Mouse (Mus musculus) neural tube, embryonic 14.5 days (tissue): ENCODE results near the gene Fgd6. TPM values are rescaled to one million over a fixed set of nuclear protein-coding genes. Genes with fewer than 3 reads are reported as not detected.

Experiments used
- ATAC-seq: fragments of 200-750 bp; cut with Nextera tagmentation; 2 replicates; pipeline ENCODE4 v1.8.0; 2017; ENCODE audit warnings: low read depth, mild to moderate bottlenecking, moderate TSS enrichment, moderate library complexity
- H3K27ac ChIP-seq: fragments of 300-500 bp; sonication (generic); 2 replicates; pipeline ENCODE4 v1.5.1; 2014; ENCODE audit warnings: low read depth, mild to moderate bottlenecking, control low read depth, low read length, moderate library complexity, mixed read lengths
- H3K27me3 ChIP-seq: fragments of 300-500 bp; sonication (generic); 2 replicates; pipeline ENCODE4 v1.6.1; 2014; ENCODE audit warnings: low read length; ENCODE audit not compliant: control insufficient read depth, insufficient read depth
- H3K36me3 ChIP-seq: fragments of 300-500 bp; sonication (generic); 2 replicates; pipeline ENCODE4 v1.6.1; 2014; ENCODE audit warnings: low read length, mixed read lengths; ENCODE audit not compliant: control insufficient read depth, insufficient read depth
- H3K4me1 ChIP-seq: fragments of 300-500 bp; sonication (generic); 2 replicates; pipeline ENCODE4 v1.6.1; 2014; ENCODE audit warnings: low read length; ENCODE audit not compliant: control insufficient read depth, insufficient read depth
- H3K4me2 ChIP-seq: fragments of 300-500 bp; sonication (generic); 2 replicates; pipeline ENCODE4 v1.6.1; 2014; ENCODE audit warnings: mild to moderate bottlenecking, low read depth, low read length, control low read depth
- H3K4me3 ChIP-seq: fragments of 300-500 bp; sonication (generic); 2 replicates; pipeline ENCODE4 v1.5.1; 2014; ENCODE audit warnings: low read depth, low read length, control low read depth, mixed read lengths
- H3K9ac ChIP-seq: fragments of 300-500 bp; sonication (generic); replicated peaks from 2 replicates; pipeline ENCODE4 v1.6.1; 2014; ENCODE audit warnings: low read depth, mild to moderate bottlenecking, control low read depth, low read length, mixed read lengths
- H3K9me3 ChIP-seq: fragments of 300-500 bp; sonication (generic); 2 replicates; pipeline ENCODE4 v1.6.1; 2016; ENCODE audit warnings: low read length; ENCODE audit not compliant: control insufficient read depth
- WGBS: fragments of 180-500 bp; shearing (Covaris S2); extraction: QIAGEN DNeasy Blood & Tissue Kit; methylation state at CpG from one replicate; pipeline ENCODE4 v1.1.7; 2014; 5-methylcytosine and 5-hydroxymethylcytosine counted together
- polyA plus RNA-seq: library from polyadenylated mRNA; unstranded; fragments of >200 nt; fragmentation: Nextera tagmentation; extraction: Ambion mirVana; gene quantifications from 2 replicates; pipeline ENCODE4 v1.2.1, GENCODE M21; 2014

Gene Fgd6
- polyA plus RNA-seq: 2.4 and 3.4 TPM in 2 replicates

DNA sequence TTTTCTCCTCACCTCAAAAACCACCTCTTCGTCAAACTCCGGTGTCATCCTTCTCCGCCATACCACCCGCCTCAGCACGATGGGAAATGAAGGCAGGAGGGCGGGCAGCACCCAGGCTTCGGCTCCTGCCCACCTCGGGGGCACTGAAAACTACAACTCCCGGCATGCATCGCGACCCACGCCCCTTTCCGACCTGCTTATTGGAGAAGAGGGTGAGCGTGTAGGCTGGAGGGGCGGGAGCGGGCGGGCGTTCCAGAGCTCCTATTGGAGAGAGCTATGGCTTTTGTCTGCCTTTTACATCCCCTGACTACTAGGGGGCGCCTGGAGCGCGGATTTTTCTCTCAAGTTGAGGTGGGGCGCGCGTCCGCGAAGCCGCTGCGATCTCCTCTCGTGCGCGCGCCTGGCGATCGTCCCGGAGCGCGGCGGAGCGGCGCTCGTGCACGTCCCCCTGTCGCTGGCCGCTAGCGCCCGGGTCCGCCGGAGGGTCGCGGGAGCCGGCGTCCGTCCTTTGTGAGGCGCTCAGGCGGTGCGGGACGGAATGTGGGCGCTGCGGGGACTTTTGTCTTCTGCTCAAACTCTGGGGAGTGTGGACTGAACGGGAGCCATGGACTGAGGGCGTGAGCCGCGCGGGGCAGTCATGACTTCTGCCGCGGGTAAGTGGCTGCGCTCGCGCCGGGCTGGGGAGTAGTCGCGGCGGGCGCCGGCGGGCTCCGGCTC, at the start of gene Fgd6, which contains the start of gene Vezt:
Gene Fgd6, plus strand, starts transcription at position 344 of the 717 bp plus-strand sequence.
Gene Vezt, minus strand, starts transcription at position 160 of the 717 bp plus-strand sequence.
- H3K27me3 ChIP-seq: no peaks in the 10 kb centered on the region
- no peaks in the 10 kb centered on the region for H3K36me3 ChIP-seq
- H3K9ac ChIP-seq: peak within 1 kb of the TSS; percentile 85
- peak; percentile 99 for ATAC-seq
- H3K4me1 ChIP-seq: peaks cover 13% of the 10 kb centered on the region
- H3K4me3 ChIP-seq: peak within 1 kb of the TSS; percentile 86
- H3K4me2 ChIP-seq: peak within 1 kb of the TSS; percentile 65
- H3K27ac ChIP-seq: peak within 1 kb of the TSS; percentile 76
- no peaks in the 10 kb centered on the region for H3K9me3 ChIP-seq
- under 1% methylated on average over 69 of the region's 77 CpGs for WGBS

DNA sequence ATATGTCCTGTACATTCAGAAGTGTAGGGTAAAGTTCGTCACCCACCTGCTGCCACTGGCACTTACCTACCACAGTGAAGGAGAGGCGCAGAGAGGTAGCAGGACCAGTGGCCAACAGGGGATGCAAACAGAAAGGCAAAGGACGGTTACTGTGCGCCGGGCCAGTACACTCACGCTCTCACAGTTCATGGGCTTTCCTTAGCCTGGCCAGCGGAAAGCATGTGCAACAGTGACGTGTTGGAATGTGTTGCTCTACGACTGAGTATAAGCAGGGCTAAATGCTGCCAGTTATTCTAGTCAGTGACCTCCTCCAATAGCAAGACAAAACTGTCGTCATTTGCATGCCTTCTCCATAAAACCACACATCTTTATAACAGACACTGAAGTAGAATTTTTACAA, 41.7 kb upstream of the Fgd6 start:
- Histone ChIP-seq H3K9me3 (no peaks in the 10 kb centered on the region), H3K9ac (no peak overlapping the region), H3K27ac (no peak overlapping the region), H3K4me1 (no peaks in the 10 kb centered on the region), H3K36me3 (peaks cover 69% of the 10 kb centered on the region), H3K4me3 (no peak overlapping the region), H3K27me3 (no peaks in the 10 kb centered on the region), H3K4me2 (no peak overlapping the region)
- ATAC-seq: no peak
- WGBS: 95% methylated on average over 10 of the region's 10 CpGs

DNA sequence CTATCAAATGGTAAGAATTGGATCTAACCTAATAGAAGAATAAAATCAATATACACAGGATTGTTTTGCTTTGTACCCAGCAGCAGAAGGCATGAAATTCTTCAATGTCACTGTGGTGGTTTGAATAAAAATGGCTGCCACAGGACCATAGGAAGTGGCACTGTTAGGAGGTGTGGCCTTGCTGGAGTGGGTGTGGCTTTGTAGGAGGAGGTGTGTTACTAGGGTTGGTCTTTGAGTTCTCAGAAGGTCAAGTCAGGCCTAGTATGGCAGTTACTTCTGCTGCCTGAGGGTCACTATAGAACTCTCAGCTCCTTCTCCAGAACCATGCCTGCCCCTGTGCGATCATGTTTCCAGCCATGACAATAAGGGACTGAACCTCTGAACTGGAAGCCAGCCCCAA, 40.7 kb upstream of the Fgd6 start:
- Histone ChIP-seq H3K9me3 (no peaks in the 10 kb centered on the region), H3K9ac (no peak overlapping the region), H3K4me1 (no peaks in the 10 kb centered on the region), H3K36me3 (peaks cover 75% of the 10 kb centered on the region), H3K27me3 (no peaks in the 10 kb centered on the region), H3K4me3 (no peak overlapping the region), H3K4me2 (no peak overlapping the region), H3K27ac (no peak overlapping the region)
- ATAC-seq: no peak
- 88% methylated on average over 1 of the region's 1 CpGs for WGBS

DNA sequence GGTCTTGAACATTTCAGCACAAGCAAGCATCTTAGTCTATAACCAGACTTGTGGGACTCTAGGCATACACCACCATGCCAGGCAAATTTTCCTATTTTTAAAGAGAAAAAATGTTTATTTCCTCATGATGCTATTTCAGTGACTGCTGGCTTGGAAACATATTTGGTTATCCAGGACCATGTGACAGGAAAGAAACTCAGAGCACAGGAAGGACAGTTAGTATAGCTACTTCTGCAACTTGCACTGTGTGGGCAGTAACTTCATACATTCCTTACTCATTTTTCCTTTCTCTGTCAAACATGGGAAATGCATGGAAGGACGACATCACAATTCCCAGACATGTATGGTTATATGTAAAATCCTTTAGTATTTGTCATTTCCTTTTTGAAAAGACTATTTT, 36.4 kb upstream of the Fgd6 start:
- no peak for ATAC-seq
- no peak overlapping the region for H3K27ac ChIP-seq
- H3K4me2 ChIP-seq: no peak overlapping the region
- H3K4me1 ChIP-seq: no peaks in the 10 kb centered on the region
- H3K9ac ChIP-seq: no peak overlapping the region
- no peak overlapping the region for H3K4me3 ChIP-seq
- no peaks in the 10 kb centered on the region for H3K9me3 ChIP-seq
- H3K27me3 ChIP-seq: no peaks in the 10 kb centered on the region
- WGBS: 100% methylated on average over 1 of the region's 1 CpGs
- H3K36me3 ChIP-seq: peaks cover 66% of the 10 kb centered on the region

DNA sequence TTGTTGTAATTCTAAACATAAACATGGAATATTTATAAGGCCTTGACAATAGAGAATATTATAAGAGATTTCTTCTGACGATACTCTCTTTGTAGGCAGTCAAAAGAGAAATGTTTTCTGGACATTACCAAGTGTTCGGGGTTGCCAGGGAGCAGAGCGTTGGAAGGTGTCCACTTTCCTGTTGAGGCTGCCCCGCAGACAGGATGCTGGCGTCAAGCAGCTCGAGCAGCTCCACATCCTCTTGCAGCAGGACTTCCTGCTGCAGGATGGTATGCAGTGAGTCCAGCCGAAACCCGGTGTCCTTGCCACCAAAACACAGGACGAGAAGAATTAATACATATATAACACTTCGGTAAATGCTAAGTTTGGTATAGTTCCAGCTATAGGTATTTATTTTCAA, 35.6 kb upstream of the Fgd6 start:
- no peak overlapping the region for H3K27ac ChIP-seq
- no peak overlapping the region for H3K4me2 ChIP-seq
- no peak overlapping the region for H3K4me3 ChIP-seq
- no peaks in the 10 kb centered on the region for H3K27me3 ChIP-seq
- H3K36me3 ChIP-seq: peaks cover 59% of the 10 kb centered on the region
- WGBS: 91% methylated on average over 10 of the region's 10 CpGs
- no peak overlapping the region for H3K9ac ChIP-seq
- no peaks in the 10 kb centered on the region for H3K9me3 ChIP-seq
- H3K4me1 ChIP-seq: no peaks in the 10 kb centered on the region
- ATAC-seq: no peak

DNA sequence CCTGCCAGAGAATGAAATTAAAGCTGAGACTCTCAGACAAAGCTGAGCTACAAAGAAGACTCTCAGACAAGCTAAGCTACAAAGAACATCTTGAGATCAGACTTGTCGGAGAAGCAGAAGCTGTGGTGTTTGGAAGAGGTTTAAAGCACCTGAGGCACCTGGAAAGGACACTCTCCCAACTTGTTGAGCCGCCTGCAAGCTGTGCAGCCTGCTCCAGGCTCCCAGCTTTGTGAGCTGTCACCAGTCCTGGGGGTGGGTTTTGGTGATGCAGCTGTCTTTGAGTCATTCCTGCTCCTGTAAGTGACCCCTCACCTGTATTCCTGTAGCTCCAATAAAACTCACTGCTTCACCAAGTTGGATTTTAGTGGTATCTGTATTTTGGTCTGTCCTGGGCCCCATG, 27.4 kb upstream of the Fgd6 start:
- no peak for ATAC-seq
- Histone ChIP-seq H3K27me3 (no peaks in the 10 kb centered on the region), H3K9ac (no peak overlapping the region), H3K4me2 (no peak overlapping the region), H3K27ac (no peak overlapping the region), H3K36me3 (peaks cover 14% of the 10 kb centered on the region), H3K4me3 (no peak overlapping the region), H3K4me1 (no peaks in the 10 kb centered on the region), H3K9me3 (no peaks in the 10 kb centered on the region)
- WGBS: 93% methylated on average over 2 of the region's 2 CpGs

DNA sequence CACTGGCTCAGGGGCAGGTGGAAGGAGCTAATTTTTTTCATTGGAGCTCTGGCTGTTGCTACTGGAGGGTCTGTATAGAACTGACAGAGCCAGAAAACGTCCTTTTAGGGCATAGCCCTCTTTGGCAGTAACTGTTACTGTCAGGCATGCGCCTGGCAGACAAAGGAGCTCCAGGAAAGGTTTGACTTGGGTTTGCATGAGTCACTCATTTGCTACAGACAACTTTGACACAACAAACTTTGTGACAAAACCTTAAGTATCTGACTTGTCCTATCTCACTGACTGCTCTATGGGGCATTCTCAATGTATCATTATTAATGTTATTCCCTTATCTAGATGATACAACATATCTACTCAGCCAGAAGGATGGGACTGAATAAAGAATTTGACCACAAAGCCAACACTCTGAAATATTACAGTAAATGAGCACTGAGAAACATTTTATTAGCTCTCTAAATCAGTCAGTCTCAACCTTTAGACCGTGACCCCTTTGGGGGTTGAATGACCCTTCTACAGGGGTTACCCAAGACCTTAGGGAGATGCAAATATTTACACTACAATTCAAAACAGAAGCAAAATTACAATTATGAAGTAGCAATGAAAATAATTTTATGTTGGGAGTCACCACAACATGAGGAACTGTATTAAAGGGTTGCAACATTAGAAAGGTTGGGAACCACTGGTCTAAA, 25.7 kb upstream of the Fgd6 start:
- Histone ChIP-seq H3K4me2 (no peak overlapping the region), H3K27me3 (no peaks in the 10 kb centered on the region), H3K36me3 (peaks cover 12% of the 10 kb centered on the region; the same call in 1 of the 2 replicates), H3K27ac (no peak overlapping the region), H3K9me3 (no peaks in the 10 kb centered on the region), H3K4me1 (no peaks in the 10 kb centered on the region), H3K9ac (no peak overlapping the region), H3K4me3 (no peak overlapping the region)
- WGBS: 76% methylated on average over 3 of the region's 3 CpGs
- no peak for ATAC-seq

DNA sequence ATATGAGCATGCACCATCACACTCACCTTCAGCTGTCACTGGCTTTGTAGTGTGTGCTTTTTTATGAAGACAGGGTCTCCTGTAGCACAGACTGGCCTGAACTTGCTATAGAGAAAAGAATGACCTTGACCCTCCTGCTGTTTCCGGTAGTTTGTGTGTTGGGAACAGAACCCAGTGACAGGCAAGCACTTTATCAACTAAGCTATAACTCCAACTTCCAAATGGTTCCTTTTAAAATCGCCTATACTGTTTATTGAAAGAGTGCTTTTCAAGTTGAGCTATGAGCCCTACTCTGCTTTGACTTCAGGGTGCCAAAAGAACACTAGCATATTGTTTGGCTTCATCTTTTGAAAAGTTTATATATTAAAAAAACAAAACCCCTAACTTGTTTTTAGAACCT, 24.8 kb upstream of the Fgd6 start:
- 40% methylated on average over 2 of the region's 2 CpGs for WGBS
- Histone ChIP-seq H3K4me1 (no peaks in the 10 kb centered on the region), H3K4me2 (no peak overlapping the region), H3K9me3 (no peaks in the 10 kb centered on the region), H3K27ac (no peak overlapping the region), H3K9ac (no peak overlapping the region), H3K36me3 (peaks cover 6% of the 10 kb centered on the region; the same call in 1 of the 2 replicates), H3K4me3 (no peak overlapping the region), H3K27me3 (no peaks in the 10 kb centered on the region)
- no peak for ATAC-seq

DNA sequence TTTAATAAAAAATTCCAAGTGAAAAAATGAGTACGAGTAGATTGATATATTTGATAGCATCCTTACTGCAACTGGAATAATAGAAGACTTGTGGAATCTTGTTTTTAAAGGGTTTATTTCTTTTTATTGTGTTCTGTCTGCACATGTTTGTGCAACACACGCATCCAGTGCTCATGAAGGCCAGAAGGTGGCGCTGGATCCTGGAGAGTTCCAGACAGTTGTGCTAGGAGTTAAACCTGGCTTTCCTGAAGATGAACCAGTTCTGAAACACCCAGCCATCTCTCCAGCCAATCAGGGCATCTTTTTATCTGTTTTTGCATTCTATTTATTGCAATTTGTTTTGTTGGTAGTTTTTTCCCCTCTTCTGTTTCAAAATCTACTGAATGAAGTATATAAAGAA, 22.6 kb upstream of the Fgd6 start:
- 56% methylated on average over 3 of the region's 3 CpGs for WGBS
- no peak overlapping the region for H3K4me2 ChIP-seq
- H3K9me3 ChIP-seq: no peaks in the 10 kb centered on the region
- no peaks in the 10 kb centered on the region for H3K36me3 ChIP-seq
- H3K27ac ChIP-seq: no peak overlapping the region
- no peak for ATAC-seq
- H3K4me1 ChIP-seq: no peaks in the 10 kb centered on the region
- no peak overlapping the region for H3K4me3 ChIP-seq
- no peak overlapping the region for H3K9ac ChIP-seq
- H3K27me3 ChIP-seq: no peaks in the 10 kb centered on the region
